Mouse (Mus musculus): ENCODE results near the gene Nfkbib. TPM values are rescaled to one million over a fixed set of nuclear protein-coding genes. Genes with fewer than 3 reads are reported as not detected.

Gene Nfkbib
- total RNA-seq (2015) (15.5 and 19.5 TPM in 2 replicates), total RNA-seq (2017) (13.3 and 15.6 TPM in 2 replicates)

DNA sequence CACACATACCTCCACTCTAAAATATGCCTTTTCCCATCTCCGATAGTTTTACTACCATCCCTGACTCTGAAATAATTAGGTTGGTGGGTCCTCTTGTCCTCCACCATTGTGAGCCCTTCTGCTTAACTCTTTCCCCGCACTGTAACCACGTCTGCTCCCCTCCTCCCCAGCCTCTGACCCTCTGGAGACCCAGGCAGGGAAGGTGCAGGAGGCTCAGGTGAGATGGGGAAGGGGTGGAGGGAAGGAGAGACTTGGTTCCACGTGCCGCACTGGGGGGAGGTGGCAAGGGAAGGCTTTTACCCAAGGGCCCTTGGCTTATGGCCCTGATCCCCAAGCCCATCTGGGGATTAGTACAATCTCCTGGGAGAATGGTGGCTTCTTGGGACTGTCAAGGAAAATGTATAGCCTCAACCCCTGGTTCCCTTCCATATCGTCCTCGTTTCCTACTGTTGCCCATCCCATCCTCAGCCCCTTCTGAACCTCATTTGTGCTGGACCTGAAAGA, at the start of gene Nfkbib:
Gene Nfkbib, minus strand, starts transcription at position 51 of the 504 bp plus-strand sequence.
- no peak for ATAC-seq (ENCODE audit: poor library complexity, severe bottlenecking)

GRCm38 (mm10) chr7:28816920-28817319, 49.6 kb upstream of the Nfkbib start:
- ATAC-seq (ENCODE audit: poor library complexity, severe bottlenecking) = no peak

DNA sequence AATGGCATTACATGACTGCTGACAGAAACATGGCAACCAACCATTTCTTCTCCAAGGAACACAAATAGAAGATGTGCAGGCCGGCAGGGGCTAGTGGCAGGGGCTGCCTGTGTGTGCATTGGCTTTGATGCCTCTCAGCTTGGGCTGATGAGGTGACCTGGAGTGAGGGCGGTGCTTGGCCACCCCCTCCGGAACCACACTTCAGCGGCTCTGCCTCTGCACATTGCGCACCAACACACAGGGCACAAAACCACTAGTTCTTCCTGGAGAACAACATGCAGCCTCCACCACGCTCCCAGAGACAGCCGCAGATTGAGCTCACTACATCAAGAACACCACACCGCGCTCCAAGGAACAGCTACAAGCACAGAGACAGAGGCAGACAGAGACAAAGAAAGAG, 48.9 kb upstream of the Nfkbib start:
- no peak for ATAC-seq (ENCODE audit: poor library complexity, severe bottlenecking)

DNA sequence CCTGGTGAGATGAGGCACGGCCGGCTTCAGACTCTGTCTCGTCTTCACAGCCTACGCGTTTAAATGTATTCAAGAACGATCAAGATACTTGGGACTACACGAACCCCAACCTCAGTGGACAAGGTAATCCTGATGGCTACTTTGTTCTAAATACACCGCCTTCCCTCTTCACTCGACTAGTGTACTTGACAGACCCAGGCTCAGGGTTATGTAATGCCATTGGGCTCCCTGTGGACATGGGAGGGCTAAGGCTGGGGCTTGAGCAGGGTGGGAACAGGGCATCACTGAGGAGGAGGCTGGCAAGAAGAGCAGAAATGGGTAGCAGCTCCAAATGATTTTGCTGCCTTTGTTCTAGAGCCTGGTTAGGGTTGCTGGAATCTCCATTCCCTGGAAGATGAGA, 47.9 kb upstream of the Nfkbib start:
- no peak for ATAC-seq (ENCODE audit: poor library complexity, severe bottlenecking)

GRCm38 (mm10) chr7:28814306-28815034, 47.2 kb upstream of the Nfkbib start:
- ATAC-seq (ENCODE audit: poor library complexity, severe bottlenecking) = no peak

GRCm38 (mm10) chr7:28812949-28813348, 45.6 kb upstream of the Nfkbib start:
- ATAC-seq (ENCODE audit: poor library complexity, severe bottlenecking) = no peak

DNA sequence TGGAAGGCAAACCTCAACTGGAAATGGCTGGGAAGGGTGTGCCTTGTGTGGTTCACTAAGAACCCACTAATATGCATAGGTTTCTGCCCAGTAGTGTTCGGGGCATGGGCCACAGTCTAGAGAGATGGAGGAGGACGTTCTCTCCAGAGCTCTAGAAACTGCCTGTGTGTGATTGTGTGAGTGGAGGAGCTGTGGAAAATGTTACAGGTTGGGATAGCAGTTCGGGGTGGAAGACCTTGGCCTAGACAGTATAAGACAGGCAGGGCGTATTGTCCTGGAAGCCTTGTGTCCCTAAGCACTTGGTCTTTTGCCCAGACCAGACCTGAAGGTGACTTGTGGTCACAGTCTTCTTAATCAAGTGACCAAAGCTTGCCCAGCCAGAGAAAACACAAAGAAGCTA, 45.1 kb upstream of the Nfkbib start:
- no peak for ATAC-seq (ENCODE audit: poor library complexity, severe bottlenecking)

DNA sequence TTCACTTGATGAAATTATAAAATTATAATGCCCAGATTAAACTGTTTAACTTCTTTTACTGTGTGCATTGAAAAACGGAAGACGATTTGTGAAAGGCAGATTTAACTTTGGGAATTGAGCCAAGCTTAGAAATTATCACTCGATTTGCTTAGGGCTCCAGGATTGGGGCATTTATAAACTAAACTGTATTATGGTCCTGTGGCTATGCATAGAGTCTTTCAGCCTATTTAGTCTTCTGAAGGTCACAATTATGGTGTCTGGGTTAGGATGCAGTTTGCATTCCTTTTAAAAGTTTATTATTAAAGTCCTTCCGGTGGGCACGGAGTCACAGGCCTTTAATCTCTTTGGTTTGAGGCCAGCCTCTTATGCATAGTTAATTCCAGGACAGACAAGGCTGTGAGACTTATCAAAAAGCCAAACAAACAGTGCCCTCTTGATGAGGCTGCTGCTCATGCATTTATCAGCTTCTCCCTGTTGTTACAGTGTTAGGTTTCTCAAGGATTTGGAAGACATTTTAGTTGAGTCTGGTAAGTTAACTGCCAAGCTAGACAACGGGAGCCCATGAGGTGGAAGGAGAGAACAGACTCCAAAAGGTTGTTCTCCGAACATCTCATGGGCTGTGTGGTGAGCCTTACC, 44.4 kb upstream of the Nfkbib start:
- ATAC-seq (ENCODE audit: poor library complexity, severe bottlenecking) = no peak

DNA sequence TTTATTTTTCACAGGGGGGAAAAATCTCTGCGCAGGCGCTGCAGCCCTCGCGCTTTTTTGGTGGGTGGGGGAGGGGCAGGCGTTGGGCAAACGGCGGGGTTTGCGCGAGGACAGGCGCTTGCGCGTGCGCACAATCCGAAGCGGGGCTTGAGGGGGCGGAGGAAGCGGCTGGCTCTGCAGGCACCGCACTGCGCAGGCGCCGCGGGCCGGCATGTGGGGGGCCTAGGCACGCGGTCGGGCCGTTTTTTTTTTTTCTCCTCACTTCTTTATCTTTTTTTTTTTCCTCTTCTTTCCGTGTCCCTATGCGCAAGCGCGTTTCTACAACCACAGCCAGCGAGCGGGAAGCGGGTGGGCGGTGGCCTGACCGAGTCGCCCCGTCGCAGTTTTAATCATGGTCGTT, 43.9 kb upstream of the Nfkbib start:
- peak; percentile 16; the same call in 1 of the 2 replicates for ATAC-seq (ENCODE audit: poor library complexity, severe bottlenecking)

- peak; percentile 73 for ATAC-seq (ENCODE audit: poor library complexity, severe bottlenecking)
Observed at GRCm38 (mm10) chr7:28810107-28811066, 43.1 kb upstream of the Nfkbib start.

- ATAC-seq (ENCODE audit: poor library complexity, severe bottlenecking) = peak; percentile 10
Observed at GRCm38 (mm10) chr7:28809401-28810089, 42.2 kb upstream of the Nfkbib start.

GRCm38 (mm10) chr7:28808957-28809393, 41.7 kb upstream of the Nfkbib start:
- peak; percentile 62 for ATAC-seq (ENCODE audit: poor library complexity, severe bottlenecking)

DNA sequence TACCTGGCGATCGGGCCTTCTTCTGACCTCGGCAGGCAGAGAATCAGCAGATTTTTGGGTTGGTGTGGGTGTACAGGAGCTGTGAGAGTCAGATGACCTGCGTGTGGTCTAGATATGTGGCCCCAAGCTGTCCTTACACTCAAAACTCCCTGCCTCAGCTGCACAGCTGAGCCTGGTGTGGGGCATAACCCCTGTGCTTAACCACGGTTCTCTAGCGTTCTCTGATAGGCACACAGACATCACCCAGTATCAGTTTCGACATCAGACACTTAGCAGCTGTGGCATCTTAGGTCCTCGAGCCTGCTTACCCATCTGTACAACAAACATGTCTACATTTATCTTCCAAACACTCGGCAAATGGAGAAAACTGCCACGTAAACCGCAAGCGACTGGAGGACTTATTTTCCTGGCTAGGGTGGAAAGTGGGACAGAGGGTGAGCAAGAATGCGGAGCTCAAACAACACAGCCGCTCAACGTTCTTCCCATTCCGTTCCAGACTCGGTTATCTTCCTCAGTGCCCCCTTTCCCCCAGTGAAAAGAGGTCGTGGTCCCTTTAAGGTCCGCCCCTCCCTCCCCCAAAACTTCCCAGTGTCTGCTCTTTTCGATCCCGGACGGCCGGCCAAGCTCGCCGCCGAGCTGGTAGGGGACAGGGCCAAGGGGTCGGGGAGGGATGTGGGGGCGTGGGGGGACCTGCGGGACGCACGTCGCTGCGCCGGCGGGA, 41.1 kb upstream of the Nfkbib start, which contains the start of gene Hnrnpl:
Gene Hnrnpl, plus strand, starts transcription at position 321 of the 721 bp plus-strand sequence.
- ATAC-seq (ENCODE audit: poor library complexity, severe bottlenecking) = peak; percentile 3

DNA sequence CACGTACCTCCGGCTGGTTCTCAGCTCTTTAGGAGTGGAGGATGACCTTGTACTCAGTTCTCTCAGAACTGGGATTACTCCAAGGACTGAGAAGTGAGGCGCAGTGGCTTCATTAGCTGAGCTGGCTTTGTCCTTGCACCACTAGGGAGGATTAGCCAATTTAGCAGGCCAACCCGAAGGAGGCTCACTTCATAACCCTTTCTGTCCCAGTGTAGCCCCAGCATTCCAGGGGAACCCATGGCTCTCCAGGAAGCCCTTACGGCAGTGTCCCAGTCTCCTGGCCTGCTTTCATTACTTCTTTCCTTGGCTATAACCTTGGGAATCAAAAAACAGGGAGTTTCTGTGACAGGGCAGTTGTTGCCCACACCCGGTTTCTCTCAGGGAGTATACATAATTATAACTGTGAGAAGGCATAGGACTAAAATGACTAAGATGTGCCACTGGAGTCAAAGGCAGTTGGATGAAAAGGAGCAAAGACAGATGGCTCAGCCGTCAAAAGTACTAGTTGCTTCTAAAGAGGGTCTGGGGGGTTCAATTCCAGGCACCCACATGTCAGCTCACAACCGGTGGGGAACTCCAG, 40.4 kb upstream of the Nfkbib start:
- ATAC-seq (ENCODE audit: poor library complexity, severe bottlenecking) = no peak

GRCm38 (mm10) chr7:28806869-28807268, 39.6 kb upstream of the Nfkbib start:
- no peak for ATAC-seq (ENCODE audit: poor library complexity, severe bottlenecking)

DNA sequence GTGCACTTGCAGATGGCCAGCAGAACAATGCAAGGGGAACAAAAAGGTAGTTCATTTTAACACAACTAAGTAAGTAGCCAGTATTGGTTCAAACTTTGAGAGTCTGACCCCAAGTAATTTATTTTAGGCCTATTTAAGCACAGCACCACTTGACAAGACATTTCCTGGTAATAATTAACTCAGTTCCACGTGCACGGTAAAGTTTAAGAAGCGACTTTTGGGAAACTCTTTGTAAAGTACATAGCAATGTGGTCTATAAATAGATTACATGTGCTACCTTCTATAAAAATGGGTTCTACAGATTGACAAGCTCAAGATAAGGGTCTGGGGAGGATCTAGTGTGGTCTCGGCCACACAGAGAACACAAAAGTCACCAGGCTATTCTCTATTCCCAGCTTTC, 36.4 kb upstream of the Nfkbib start:
- ATAC-seq (ENCODE audit: poor library complexity, severe bottlenecking) = no peak

- peak; percentile 39 for ATAC-seq (ENCODE audit: poor library complexity, severe bottlenecking)
Observed at GRCm38 (mm10) chr7:28802846-28803588, 35.7 kb upstream of the Nfkbib start.

- ATAC-seq (ENCODE audit: poor library complexity, severe bottlenecking) = no peak
Observed at GRCm38 (mm10) chr7:28801901-28802670, 34.8 kb upstream of the Nfkbib start.
